Mouse (Mus musculus) brain, embryonic 14.5 days (tissue): ENCODE results near the gene Slc45a3. TPM values are rescaled to one million over a fixed set of nuclear protein-coding genes. Genes with fewer than 3 reads are reported as not detected.

Experiments used
- DNase-seq: peaks from one replicate; pipeline ENCODE4 v3.0.0-alpha.2; 2011; ENCODE audit warnings: low read depth
- CTCF ChIP-seq: fragments of 200-500 bp; IDR thresholded peaks from 2 replicates; pipeline ENCODE4 v1.5.1; 2012; ENCODE audit warnings: inconsistent platforms, mild to moderate bottlenecking, moderate library complexity, borderline replicate concordance; ENCODE audit not compliant: insufficient read depth, insufficient read length; ENCODE audit errors: extremely low read depth
- POLR2A ChIP-seq: fragments of 200-500 bp; IDR thresholded peaks from 2 replicates; pipeline ENCODE4 v1.6.1; 2012; ENCODE audit warnings: mild to moderate bottlenecking, inconsistent platforms, borderline replicate concordance; ENCODE audit not compliant: poor library complexity, insufficient read depth, insufficient read length, severe bottlenecking; ENCODE audit errors: extremely low read depth
- polyA plus RNA-seq: library from polyadenylated mRNA; depleted of rRNA; stranded (reverse); fragments of >200 nt; gene quantifications from 2 replicates; pipeline ENCODE4 v1.2.3, GENCODE M21; 2012

Slc45a3 gene
- polyA plus RNA-seq, 1 experiment = 4.1 TPM

DNA sequence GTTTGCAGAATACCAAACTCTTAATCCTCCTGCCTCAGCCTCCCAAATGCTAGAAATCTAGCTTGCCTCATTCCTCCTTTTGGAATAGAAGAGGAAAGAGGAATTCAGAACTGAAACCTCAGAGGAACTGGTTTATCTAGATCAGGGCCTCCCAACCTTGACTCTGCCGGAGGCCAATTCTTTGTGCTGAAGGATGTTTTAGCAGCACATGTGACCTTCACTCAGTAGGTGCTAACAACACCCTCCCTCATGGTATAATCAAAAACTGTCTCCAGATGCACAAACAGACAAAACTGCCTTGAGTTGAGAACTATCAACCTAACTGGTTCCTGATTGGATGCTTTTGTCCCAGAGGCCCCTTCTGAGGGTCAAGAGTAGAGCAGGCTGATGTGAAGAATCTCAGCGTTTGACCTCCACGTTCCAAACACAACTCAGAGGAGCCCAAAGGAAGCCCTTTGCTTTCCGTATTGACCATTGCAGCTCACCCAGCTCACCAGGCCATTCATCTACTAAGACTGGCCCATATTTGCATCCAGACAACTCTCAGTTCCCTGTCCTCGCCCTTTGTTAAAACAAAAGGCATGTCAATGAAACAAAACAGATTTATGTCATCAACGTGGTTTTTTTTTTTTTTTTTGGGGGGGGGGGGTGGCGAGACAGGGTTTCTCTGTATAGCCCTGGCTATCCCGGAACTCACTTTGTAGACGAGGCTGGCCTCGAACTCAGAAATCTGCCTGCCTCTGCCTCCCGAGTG lies 16.1 kb upstream of the Slc45a3 start:
- DNase-seq = no peak
- TF ChIP-seq CTCF (no peak), POLR2A (no peak)

DNA sequence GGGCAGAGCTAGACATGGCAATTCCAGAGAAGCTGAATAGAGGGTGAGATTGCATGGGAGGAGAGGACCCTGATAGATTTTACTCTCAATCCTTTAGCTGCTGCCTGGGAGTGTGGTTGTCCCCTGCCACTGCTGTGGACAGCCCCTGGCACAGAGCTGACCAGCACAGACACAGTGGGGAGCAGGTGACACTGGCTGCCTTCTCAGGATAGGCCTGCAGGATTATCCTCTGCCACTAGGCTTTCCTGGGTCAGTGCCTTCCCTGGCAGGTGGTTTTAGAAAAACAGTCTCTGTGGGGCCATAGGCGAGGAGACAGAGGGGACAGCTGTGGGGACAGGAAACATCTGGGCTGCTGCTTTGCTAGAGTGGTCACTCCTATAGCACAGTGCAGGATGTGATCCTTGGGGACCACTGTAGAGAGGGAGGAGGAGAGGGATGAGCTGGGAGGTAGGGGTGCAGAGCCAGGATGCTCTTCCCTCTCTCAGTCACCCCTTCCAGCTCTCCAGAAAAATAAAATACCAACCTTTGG lies 14.7 kb upstream of the Slc45a3 start:
- TF ChIP-seq CTCF (peak; percentile 2; the same call in 1 of the 2 replicates), POLR2A (no peak)

DNA sequence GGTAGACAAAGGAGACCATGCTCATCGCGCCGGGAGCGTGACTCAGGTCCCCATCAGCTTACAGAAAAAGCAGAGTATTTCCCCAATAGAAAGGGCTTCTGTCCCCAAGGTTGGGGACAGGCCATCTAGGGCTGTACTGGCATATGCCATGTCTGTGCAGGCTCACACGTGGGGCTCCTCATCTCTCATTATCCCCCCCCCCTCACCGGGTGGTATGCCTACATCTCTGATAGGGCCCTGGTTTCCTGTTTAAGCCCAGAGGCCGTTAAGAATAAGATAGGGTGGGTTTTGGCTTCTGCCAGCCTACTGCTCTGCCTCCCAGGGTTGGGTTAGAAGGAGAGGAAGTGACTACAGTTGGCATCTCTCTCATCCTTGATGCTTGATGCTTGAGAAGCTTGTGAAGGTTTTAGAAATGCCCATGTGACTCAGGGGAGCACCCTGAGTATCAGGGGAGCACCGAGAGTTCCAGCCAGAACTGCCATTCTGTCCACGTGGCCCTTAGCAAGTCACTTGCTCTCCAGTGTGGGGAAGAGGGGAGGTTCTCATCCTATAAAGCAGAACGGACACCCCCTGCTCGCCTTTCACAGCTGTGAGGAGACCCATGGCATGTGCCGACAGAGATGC lies 8.4 kb upstream of the Slc45a3 start:
- TF ChIP-seq POLR2A (no peak), CTCF (no peak)
- no peak for DNase-seq

More for the DNA sequence above, 14.7 kb upstream of the Slc45a3 start:
- no peak for DNase-seq

DNA sequence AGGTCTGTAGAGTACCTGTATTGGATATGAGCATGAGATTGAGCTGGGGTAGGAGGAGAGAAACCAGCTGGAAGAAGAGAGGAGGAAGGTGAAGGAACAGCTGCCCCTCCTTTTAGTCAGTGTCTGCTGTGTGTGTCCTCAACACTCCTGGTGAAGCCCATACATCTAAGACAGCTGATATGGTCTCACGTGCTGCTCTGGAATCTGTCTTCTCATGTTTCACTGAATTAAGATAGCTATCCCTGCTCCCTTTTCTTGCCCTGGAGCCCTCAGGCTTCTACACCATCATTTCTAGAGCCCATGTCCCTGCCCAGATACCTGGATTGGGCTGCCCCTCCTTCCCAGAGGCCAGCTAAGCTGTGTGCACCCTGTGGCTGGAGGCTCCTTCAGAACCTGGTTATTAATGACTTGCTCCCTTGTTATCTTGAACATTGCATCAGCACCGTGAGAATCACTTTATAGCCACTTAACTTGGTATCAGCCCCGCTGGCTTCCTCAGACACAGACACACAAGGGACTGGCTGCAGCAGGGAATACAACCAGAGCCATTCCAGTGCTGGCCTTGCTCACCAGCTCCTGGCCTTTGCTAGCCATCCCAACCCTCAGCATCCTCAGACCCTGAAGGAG lies 7.5 kb upstream of the Slc45a3 start:
- TF ChIP-seq POLR2A (no peak), CTCF (no peak)
- no peak for DNase-seq

DNA sequence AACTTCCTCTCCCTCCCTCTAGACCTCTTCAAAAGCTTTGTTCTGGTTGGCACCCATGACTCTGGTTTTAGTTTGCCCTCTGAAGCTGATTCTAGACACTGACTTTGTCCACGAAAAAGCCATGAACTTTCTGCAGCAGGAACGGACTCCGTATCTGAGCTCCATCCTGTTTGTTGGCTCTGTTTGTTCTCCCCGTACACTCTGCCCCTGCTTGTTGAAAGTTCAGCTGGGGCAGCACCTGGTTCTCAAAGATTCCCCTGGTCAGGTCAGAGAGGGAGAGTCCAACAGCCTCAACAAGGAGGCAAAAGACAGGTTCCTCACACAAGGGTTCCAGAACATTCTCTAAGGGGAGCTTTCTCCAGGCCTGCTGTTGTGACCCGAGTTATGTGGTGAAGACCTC lies 5.4 kb upstream of the Slc45a3 start:
- TF ChIP-seq POLR2A (no peak), CTCF (no peak)
- no peak for DNase-seq

DNA sequence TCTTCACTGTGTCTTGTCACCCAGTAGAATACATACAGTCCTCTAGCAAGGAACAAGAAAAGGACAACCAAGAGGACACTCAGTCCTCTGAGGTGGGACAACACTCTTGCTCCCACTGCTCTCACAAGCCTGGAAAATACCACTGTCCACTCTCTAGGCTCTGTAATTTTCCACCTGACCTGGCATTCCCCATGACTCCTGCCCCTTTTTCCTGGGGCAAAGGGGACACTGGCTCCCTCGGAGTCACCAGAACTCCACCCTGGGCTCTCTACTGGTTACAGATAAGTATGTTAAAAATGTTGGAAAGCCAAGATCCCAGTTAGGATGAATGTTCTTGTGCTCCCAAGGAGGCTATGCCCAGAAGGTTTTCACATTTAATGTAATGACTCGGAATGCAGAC lies 1.8 kb upstream of the Slc45a3 start:
- DNase-seq = no peak
- TF ChIP-seq POLR2A (no peak), CTCF (no peak)

DNA sequence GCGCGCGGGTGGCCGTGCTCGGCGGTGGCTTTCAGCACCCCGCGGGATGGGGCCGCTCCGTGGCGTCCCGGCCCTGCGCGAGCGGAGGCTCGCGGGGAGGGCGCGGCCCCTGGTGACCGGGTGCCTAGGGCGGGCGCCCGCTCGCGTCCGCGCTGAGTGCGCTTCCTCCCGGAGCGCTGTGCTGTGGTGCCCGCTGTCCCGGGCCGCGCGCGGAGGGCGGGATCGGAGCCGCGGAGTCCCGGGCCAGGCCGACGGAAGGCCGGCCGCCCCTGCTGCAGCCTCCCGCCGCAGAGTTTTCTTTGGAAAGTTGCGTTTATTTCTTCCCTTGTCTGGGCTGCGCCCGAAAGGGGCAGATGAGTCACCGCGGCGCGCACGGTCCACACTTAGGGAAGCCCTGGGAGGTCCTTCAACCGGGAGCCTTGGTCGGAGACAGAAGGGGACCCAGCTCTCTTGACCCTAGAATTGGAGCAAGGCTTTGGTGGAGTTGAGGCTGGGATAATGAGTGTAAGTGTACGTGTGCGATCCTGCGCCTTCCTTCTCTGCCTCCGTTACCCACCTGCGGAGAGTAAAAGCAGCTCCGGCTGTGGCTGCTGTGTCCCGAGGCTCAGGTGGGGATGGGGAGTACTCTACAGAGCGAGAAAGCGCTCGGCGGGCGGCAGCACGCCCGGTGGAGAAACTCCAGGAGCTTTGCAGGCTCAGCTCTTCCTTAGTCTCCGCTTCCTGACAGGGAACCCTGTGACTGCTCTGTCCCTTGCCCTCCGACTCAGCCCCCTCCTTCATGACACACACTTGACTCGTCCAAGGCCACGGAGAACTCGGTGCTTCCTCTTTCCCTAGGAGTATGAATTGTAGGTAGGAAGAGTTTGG lies 551 bp downstream of the Slc45a3 start:
- peak; percentile 27 for DNase-seq
- no peak for TF ChIP-seq POLR2A

DNA sequence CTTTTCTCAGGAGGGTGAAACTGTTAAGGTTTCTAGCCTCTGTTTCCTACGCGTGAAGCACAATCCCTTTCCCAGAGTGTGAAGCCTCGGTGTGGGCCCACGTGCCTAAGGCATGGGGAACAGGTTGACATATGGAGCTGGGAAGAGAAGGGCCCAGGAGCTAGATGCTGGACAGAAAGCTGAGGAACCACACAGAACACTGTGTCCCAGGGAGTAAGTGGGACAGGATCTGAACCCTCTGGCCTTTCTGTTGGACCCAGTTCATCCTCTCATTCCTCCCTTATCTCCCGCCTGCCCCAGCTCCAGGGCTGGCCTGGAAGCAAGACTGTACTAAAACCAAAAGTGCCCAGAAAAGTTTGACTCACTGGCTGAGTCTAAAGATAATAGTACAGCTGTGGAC lies 1.3 kb downstream of the Slc45a3 start:
- DNase-seq = no peak
- TF ChIP-seq CTCF (no peak), POLR2A (no peak)

DNA sequence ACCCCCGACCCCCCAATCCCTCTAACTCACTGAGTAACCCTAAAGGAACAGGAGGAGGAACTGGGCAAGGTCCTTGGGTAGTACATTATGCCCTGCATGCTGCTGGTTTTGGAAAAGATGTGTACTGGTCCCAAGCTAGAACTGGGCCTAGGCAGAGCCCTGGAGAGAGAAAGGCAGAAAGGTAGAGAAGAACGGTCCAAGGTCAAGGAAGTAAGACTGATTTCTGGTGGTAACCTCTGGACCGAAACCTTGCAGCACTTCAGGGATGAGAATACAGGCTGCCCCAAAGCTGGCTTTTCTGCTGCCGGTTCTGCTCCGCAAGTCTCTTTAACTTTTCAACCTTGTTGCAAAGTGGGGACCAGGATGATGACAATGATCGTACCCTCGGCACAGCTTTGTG lies 1.8 kb downstream of the Slc45a3 start:
- no peak for DNase-seq
- TF ChIP-seq POLR2A = no peak
- no peak for TF ChIP-seq CTCF

DNA sequence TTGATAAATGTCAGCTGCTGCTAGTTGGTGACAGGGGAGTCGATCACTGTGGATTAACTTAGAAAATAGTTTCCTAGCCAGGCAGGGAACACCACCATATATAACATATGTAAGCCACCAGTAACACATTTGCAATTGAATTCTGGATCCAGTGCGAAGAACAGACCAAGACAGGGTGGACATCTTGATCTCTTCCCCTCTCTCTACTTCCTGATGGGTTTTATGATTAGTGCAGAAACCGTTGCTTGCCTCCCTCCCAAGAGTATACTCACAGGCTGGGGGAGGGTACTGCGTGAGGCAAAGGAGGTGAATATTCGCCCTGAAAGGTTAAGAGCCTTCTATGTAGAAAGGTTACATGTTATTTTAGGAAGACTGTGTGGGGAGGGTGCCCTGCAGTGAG lies 3.1 kb downstream of the Slc45a3 start:
- no peak for DNase-seq
- TF ChIP-seq POLR2A = no peak
- TF ChIP-seq CTCF = no peak

DNA sequence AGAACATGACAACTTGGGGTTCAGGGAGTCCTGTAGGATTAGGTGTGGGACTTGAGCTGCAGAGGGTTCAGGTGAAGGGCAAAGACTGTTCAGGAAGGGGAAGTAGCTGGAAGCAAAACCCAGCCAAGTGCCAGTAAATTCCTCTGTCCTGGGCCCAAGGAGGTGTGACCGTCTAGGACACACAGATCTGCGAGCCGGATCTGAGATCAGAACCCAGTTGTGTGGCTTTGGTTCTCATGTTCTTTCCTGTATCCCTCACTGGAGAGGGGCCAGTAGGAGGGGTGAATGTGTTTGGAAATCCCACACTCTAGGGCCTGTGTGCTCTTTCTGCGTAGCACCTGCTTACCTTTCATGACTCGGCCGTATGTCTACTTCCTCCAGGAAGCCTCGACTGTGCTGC lies 4.6 kb downstream of the Slc45a3 start:
- TF ChIP-seq CTCF (no peak), POLR2A (no peak)
- DNase-seq = no peak

DNA sequence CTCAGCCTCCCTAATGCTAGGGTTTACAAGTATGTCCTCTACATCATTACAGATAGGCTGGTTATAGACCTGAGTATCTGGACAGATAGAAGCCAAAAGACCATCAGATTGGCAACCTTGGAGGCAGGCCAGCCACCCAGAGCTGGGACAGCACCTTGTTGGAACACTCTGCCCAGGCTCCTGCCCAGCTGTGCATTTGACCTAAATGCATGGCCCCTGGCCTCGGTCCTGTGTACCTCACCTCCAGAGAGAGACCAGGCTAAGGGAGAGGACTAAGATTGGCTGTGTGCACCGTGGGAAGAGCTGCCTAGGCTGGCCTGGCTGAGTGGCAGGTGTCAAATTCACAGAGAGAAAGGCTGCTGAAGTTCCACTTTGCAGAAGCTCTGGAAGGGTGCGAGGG lies 5.8 kb downstream of the Slc45a3 start:
- TF ChIP-seq POLR2A (no peak), CTCF (no peak)
- no peak for DNase-seq

DNA sequence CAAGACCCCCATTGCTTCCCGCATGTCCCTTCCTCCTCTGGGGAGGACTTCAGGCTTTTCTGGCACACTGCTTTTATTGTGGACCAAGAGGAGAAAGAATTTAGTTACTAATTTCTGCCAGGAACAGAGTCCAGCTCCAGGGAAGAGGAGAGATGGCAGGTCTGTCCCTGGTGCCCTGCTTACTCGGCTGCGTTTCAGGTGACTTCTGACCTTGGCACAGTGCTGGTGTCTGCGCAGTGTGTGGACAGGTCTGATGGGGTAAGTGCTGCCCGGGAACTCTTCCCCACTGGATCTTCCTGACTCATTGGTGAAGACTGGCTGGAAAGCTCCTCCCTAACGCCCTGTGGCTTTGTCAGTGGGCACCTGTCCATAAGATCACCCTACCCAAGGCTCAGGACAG lies 6.2 kb downstream of the Slc45a3 start:
- TF ChIP-seq CTCF (no peak), POLR2A (no peak)

More for the DNA sequence above, 6.2 kb downstream of the Slc45a3 start:
- DNase-seq = no peak
